Mouse (Mus musculus): ENCODE results near the gene Nepro. TPM values are rescaled to one million over a fixed set of nuclear protein-coding genes. Genes with fewer than 3 reads are reported as not detected.
A peak's percentile ranks its signal among the peaks of the same experiment; 100 is the strongest.

Gene Nepro
- polyA plus RNA-seq, 1 experiment: 3.4 TPM

DNA sequence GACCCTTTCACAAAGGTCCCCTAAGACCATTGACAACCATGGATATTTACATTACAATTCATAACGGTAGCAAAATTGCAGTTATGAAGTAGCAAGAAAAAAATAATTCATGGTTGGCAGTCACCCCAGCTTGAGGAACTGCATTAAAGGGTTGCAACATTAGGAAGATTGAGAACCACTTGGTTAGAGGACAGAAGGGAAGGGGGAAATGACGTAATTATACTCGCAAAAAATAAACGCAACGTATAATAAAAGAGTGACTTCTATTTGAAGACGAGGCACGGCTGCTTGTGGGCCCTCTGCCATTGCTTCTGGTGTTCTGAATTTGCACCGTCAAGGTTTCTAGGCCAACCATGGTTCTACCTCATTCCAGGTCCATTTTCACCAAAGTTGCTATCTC is 33.6 kb downstream of the Nepro start:
- Histone ChIP-seq H3K27ac (ENCODE audit: insufficient read depth, low read length) (no peak overlapping the region), H3K4me3 (ENCODE audit: insufficient read depth, low read length) (no peak overlapping the region), H3K4me1 (ENCODE audit: control insufficient read depth, insufficient read depth, low read length) (no peaks in the 10 kb centered on the region)
- TF ChIP-seq POLR2A (IDR thresholded peaks at IDR 0.05; ENCODE audit: extremely low read depth, insufficient read depth, low read length) (no peak), CTCF (IDR thresholded peaks at IDR 0.05; ENCODE audit: extremely low read depth, insufficient read depth, low read length) (no peak)

DNA sequence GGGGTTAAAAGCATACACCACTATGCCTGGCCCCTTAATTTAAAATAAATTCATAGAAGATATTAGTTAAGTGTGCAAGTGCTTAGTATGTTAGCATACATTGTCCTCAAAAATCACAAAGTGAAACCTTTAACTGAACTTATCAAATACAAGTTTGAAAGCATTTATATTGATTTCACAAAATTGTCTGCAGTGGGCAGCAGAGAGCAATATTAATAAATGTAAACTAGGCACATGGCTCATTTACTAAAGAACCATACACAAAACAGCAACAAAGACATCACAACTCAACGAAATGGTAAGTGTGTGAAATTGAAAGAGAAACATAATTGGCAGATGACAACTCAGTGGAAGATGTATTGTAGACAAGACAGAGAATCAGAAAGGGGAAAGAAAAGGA is 37.7 kb downstream of the Nepro start:
- Histone ChIP-seq H3K4me1 (ENCODE audit: control insufficient read depth, insufficient read depth, low read length) (peaks cover under 1% of the 10 kb centered on the region; the same call in 1 of the 2 replicates), H3K4me3 (ENCODE audit: insufficient read depth, low read length) (no peak overlapping the region), H3K27ac (ENCODE audit: insufficient read depth, low read length) (no peak overlapping the region)
- no peak for TF ChIP-seq CTCF (IDR thresholded peaks at IDR 0.05; ENCODE audit: extremely low read depth, insufficient read depth, low read length)

GRCm38 (mm10) chr16:44765555-44766319 is 41.6 kb downstream of the Nepro start, which contains the start of gene Cd200r1:
Cd200r1 (plus strand) TSS chr16:44765736.
- TF ChIP-seq POLR2A (IDR thresholded peaks at IDR 0.05; ENCODE audit: extremely low read depth, insufficient read depth, low read length): no peak
- no peak for TF ChIP-seq CTCF (IDR thresholded peaks at IDR 0.05; ENCODE audit: extremely low read depth, insufficient read depth, low read length)
- peak within 1 kb of the TSS; percentile 37 for H3K4me3 ChIP-seq (ENCODE audit: insufficient read depth, low read length)
- H3K4me1 ChIP-seq (ENCODE audit: control insufficient read depth, insufficient read depth, low read length): peaks cover 1% of the 10 kb centered on the region; the same call in 1 of the 2 replicates
- H3K27ac ChIP-seq (ENCODE audit: insufficient read depth, low read length): no peak within 1 kb of the TSS

- H3K27ac ChIP-seq (ENCODE audit: insufficient read depth, low read length): no peak overlapping the region
- TF ChIP-seq POLR2A (IDR thresholded peaks at IDR 0.05; ENCODE audit: extremely low read depth, insufficient read depth, low read length): no peak
- no peak for TF ChIP-seq CTCF (IDR thresholded peaks at IDR 0.05; ENCODE audit: extremely low read depth, insufficient read depth, low read length)
- H3K4me1 ChIP-seq (ENCODE audit: control insufficient read depth, insufficient read depth, low read length): peaks cover 1% of the 10 kb centered on the region; the same call in 1 of the 2 replicates
- peak overlapping the region; percentile 37; the same call in 1 of the 2 replicates for H3K4me3 ChIP-seq (ENCODE audit: insufficient read depth, low read length)
These were observed 42.3 kb downstream of the Nepro start for GRCm38 (mm10) chr16:44766320-44766892.

GRCm38 (mm10) chr16:44767506-44767905 is 43.4 kb downstream of the Nepro start:
- TF ChIP-seq CTCF (IDR thresholded peaks at IDR 0.05; ENCODE audit: extremely low read depth, insufficient read depth, low read length): no peak
- no peak for TF ChIP-seq POLR2A (IDR thresholded peaks at IDR 0.05; ENCODE audit: extremely low read depth, insufficient read depth, low read length)
- Histone ChIP-seq H3K4me1 (ENCODE audit: control insufficient read depth, insufficient read depth, low read length) (peaks cover 1% of the 10 kb centered on the region; the same call in 1 of the 2 replicates), H3K27ac (ENCODE audit: insufficient read depth, low read length) (no peak overlapping the region), H3K4me3 (ENCODE audit: insufficient read depth, low read length) (no peak overlapping the region)

DNA sequence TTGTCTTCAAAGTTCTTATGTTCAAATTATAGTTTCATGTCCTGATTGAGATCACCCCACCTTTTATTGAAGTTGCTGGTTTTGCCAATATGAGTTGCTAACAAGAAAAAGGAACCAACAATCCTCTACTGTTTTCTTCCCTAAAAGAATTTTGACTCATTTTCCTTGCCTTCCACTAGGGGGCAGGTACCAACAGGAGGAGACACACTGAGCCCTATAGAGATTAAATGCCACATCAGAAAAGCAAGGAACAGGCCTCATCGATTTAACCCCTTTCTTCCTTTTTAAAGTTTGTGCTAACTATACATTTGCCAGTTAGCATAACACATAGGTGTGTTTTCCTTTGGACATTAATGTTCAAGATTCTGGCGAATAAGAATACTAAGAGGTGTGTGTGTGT is 43.9 kb downstream of the Nepro start:
- Histone ChIP-seq H3K4me3 (ENCODE audit: insufficient read depth, low read length) (no peak overlapping the region), H3K27ac (ENCODE audit: insufficient read depth, low read length) (no peak overlapping the region), H3K4me1 (ENCODE audit: control insufficient read depth, insufficient read depth, low read length) (peaks cover 1% of the 10 kb centered on the region; the same call in 1 of the 2 replicates)
- TF ChIP-seq CTCF (IDR thresholded peaks at IDR 0.05; ENCODE audit: extremely low read depth, insufficient read depth, low read length): peak; percentile 63; the same call in 1 of the 2 replicates
- TF ChIP-seq POLR2A (IDR thresholded peaks at IDR 0.05; ENCODE audit: extremely low read depth, insufficient read depth, low read length): no peak

DNA sequence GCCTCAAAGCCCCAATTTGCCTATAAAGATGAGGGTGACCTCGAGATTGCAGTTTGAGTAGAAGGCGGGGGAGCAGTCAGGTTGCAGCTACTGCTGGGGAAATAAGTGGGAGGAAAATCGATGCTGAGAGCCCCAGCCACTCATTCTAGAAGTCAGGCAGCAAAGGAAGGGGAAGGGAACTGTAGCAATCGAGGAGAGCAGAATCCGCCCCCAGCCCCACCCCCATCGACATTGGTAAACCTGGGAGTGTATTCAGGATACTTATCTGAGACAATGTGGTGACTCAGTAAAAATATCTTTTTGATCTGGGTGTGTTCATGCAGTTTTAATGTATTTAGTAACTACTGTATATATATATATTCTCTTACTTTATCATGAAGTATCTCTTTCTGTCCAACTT is 48.5 kb downstream of the Nepro start:
- H3K4me3 ChIP-seq (ENCODE audit: insufficient read depth, low read length): no peak overlapping the region
- no peak for TF ChIP-seq POLR2A (IDR thresholded peaks at IDR 0.05; ENCODE audit: extremely low read depth, insufficient read depth, low read length)
- TF ChIP-seq CTCF (IDR thresholded peaks at IDR 0.05; ENCODE audit: extremely low read depth, insufficient read depth, low read length): no peak
- H3K27ac ChIP-seq (ENCODE audit: insufficient read depth, low read length): no peak overlapping the region
- H3K4me1 ChIP-seq (ENCODE audit: control insufficient read depth, insufficient read depth, low read length): no peaks in the 10 kb centered on the region

GRCm38 (mm10) chr16:44773673-44774072 is 49.6 kb downstream of the Nepro start:
- no peak overlapping the region for H3K27ac ChIP-seq (ENCODE audit: insufficient read depth, low read length)
- TF ChIP-seq CTCF (IDR thresholded peaks at IDR 0.05; ENCODE audit: extremely low read depth, insufficient read depth, low read length) (no peak), POLR2A (IDR thresholded peaks at IDR 0.05; ENCODE audit: extremely low read depth, insufficient read depth, low read length) (no peak)
- H3K4me3 ChIP-seq (ENCODE audit: insufficient read depth, low read length): no peak overlapping the region
- no peaks in the 10 kb centered on the region for H3K4me1 ChIP-seq (ENCODE audit: control insufficient read depth, insufficient read depth, low read length)

- H3K4me1 ChIP-seq (ENCODE audit: control insufficient read depth, insufficient read depth, low read length): no peaks in the 10 kb centered on the region
- H3K4me3 ChIP-seq (ENCODE audit: insufficient read depth, low read length): no peak overlapping the region
- H3K27ac ChIP-seq (ENCODE audit: insufficient read depth, low read length): no peak overlapping the region
- no peak for TF ChIP-seq POLR2A (IDR thresholded peaks at IDR 0.05; ENCODE audit: extremely low read depth, insufficient read depth, low read length)
These were observed 50.1 kb downstream of the Nepro start for GRCm38 (mm10) chr16:44774201-44774600.
